8 mouse cellular contexts compared by ENCODE assay signal in genomic region chr7:35333692-35334526, GRCm38 (mm10). TPM values are rescaled to one million over a fixed set of nuclear protein-coding genes. Genes with fewer than 3 reads are reported as not detected.
DNase-seq lines count a peak whose midpoint lies in the region; ATAC-seq and TF ChIP-seq lines count a peak whose summit lies in the region.

TSS of gene Rhpn2 (plus strand) at chr7:35334170.

- H3K9me3 ChIP-seq in MEL (replicated peaks; ENCODE audit: insufficient read depth, low read length), result no peaks in the 10 kb centered on the region
- H3K9me3 ChIP-seq in forebrain, postnatal 0 days (ENCODE audit: low read length), result no peaks in the 10 kb centered on the region
- H3K9me3 ChIP-seq in lung, embryonic 15.5 days, result no peaks in the 10 kb centered on the region

- no peak for TF ChIP-seq RAD21 in MEL (IDR thresholded peaks at IDR 0.05; ENCODE audit: low read depth, low read length)

- H3K27me3 ChIP-seq in MEL (ENCODE audit: control insufficient read depth in 1 of 2, insufficient read depth in 2 of 2, low read length in 2 of 2), result no peaks in the 10 kb centered on the region
- H3K27me3 ChIP-seq in cerebellum, adult 2 months (ENCODE audit: control insufficient read depth, insufficient read depth, low read length), result no peaks in the 10 kb centered on the region
- H3K27me3 ChIP-seq in forebrain, postnatal 0 days (ENCODE audit: insufficient read depth, low read length), result peaks cover 9% of the 10 kb centered on the region
- H3K27me3 ChIP-seq in lung, embryonic 15.5 days, result peaks cover 44% of the 10 kb centered on the region

- under 1% methylated on average over 51 of the region's 52 CpGs for WGBS in cerebellum, adult 2 months
- 2% methylated on average over 51 of the region's 52 CpGs for WGBS in forebrain, postnatal 0 days
- WGBS in lung, embryonic 15.5 days, result under 1% methylated on average over 52 of the region's 52 CpGs

- H3K4me3 ChIP-seq in MEL (ENCODE audit: control insufficient read depth in 1 of 2, insufficient read depth in 1 of 2, low read depth in 2 of 2, low read length in 2 of 2), result peak within 1 kb of the TSS; percentile 61 to 87
- H3K4me3 ChIP-seq in cerebellum, adult 2 months (replicated peaks; ENCODE audit: insufficient read depth, low read depth, low read length), result peak within 1 kb of the TSS; percentile 66
- peak within 1 kb of the TSS; percentile 58 for H3K4me3 ChIP-seq in forebrain, postnatal 0 days (ENCODE audit: low read depth, low read length)
- H3K4me3 ChIP-seq in lung, embryonic 15.5 days, result peak within 1 kb of the TSS; percentile 58

- no peak for TF ChIP-seq EP300 in MEL (IDR thresholded peaks at IDR 0.05; ENCODE audit: low read depth in 1 of 2, low read length in 2 of 2)

- H3K27ac ChIP-seq in MEL (ENCODE audit: control insufficient read depth, low read depth, low read length), result no peak within 1 kb of the TSS
- H3K27ac ChIP-seq in cerebellum, adult 2 months (ENCODE audit: insufficient read depth, low read length), result no peak within 1 kb of the TSS
- no peak within 1 kb of the TSS for H3K27ac ChIP-seq in forebrain, postnatal 0 days (ENCODE audit: low read depth, low read length)
- H3K27ac ChIP-seq in lung, embryonic 15.5 days, result peak within 1 kb of the TSS; percentile 25

- no peak for TF ChIP-seq CTCF in MEL (IDR thresholded peaks at IDR 0.05 in 2 of 3, conservative IDR thresholded peaks at IDR 0.05 in 1 of 3; ENCODE audit: control insufficient read depth in 1 of 3, insufficient read depth in 1 of 3, low read depth in 2 of 3, low read length in 3 of 3, poor library complexity in 1 of 3, severe bottlenecking in 1 of 3)
- TF ChIP-seq CTCF in cerebellum, adult 2 months (IDR thresholded peaks at IDR 0.05; ENCODE audit: borderline replicate concordance, insufficient read depth, low read depth, low read length), result no peak
- TF ChIP-seq CTCF in forebrain, postnatal 0 days (IDR thresholded peaks at IDR 0.05; ENCODE audit: low read depth), result no peak

- peaks cover 3 to 11% of the 10 kb centered on the region in 2 experiments; a peak in 2 of 4 replicates for H3K4me1 ChIP-seq in MEL (ENCODE audit: control insufficient read depth in 1 of 2, insufficient read depth in 2 of 2, low read length in 2 of 2)
- H3K4me1 ChIP-seq in cerebellum, adult 2 months (ENCODE audit: control insufficient read depth, insufficient read depth, low read length), result no peaks in the 10 kb centered on the region
- H3K4me1 ChIP-seq in forebrain, postnatal 0 days (ENCODE audit: insufficient read depth), result peaks cover 6% of the 10 kb centered on the region; the same call in 1 of the 2 replicates
- H3K4me1 ChIP-seq in lung, embryonic 15.5 days, result peaks cover 13% of the 10 kb centered on the region

- peak; percentile 95 for ATAC-seq in forebrain, postnatal 0 days
- ATAC-seq in lung, embryonic 15.5 days (ENCODE audit: borderline replicate concordance, extremely low read depth, low FRiP score, low TSS enrichment), result peak; percentile 99

- H3K36me3 ChIP-seq in MEL (ENCODE audit: control insufficient read depth in 1 of 2, insufficient read depth in 2 of 2, low read length in 2 of 2), result no peaks in the 10 kb centered on the region
- H3K36me3 ChIP-seq in forebrain, postnatal 0 days (ENCODE audit: insufficient read depth), result no peaks in the 10 kb centered on the region
- H3K36me3 ChIP-seq in lung, embryonic 15.5 days, result no peaks in the 10 kb centered on the region

- peak within 1 kb of the TSS; percentile 100 for H3K4me2 ChIP-seq in forebrain, postnatal 0 days (ENCODE audit: low read depth)
- H3K4me2 ChIP-seq in lung, embryonic 15.5 days, result peak within 1 kb of the TSS; percentile 99

- peak; percentile 99 for DNase-seq in MEL (ENCODE audit: low read depth, low spot score)
- DNase-seq in cerebellum, adult 2 months, result peak; percentile 99 to 100
- DNase-seq in forebrain, postnatal 0 days, result peak; percentile 95
- DNase-seq in heart, postnatal 4 days, result peak; percentile 100
- DNase-seq in layer of hippocampus, adult 8-10 months (ENCODE audit: low spot score in 2 of 2), result peak; percentile 98 to 99
- DNase-seq in ovary, adult 18-20 months (ENCODE audit: low spot score), result peak; percentile 100
- DNase-seq in thymus, postnatal 0 days (ENCODE audit: low spot score), result peak; percentile 97

- peak within 1 kb of the TSS; percentile 45 for H3K9ac ChIP-seq in MEL (ENCODE audit: control insufficient read depth, low read depth, low read length, poor library complexity, severe bottlenecking)
- H3K9ac ChIP-seq in forebrain, postnatal 0 days, result peak within 1 kb of the TSS; percentile 45
- peak within 1 kb of the TSS; percentile 50 for H3K9ac ChIP-seq in lung, embryonic 15.5 days

- H3K79me2 ChIP-seq in MEL (ENCODE audit: control insufficient read depth, insufficient read depth, low read length, poor library complexity), result no peaks in the 10 kb centered on the region

- no peak; a peak in 1 of 4 replicates for TF ChIP-seq POLR2A in MEL (IDR thresholded peaks at IDR 0.05; ENCODE audit: control insufficient read depth in 1 of 2, insufficient read depth in 1 of 2, low read depth in 1 of 2, low read length in 2 of 2, poor library complexity in 1 of 2)
- TF ChIP-seq POLR2A in cerebellum, adult 2 months (IDR thresholded peaks at IDR 0.05; ENCODE audit: borderline replicate concordance, insufficient read depth, low read length), result 0 out of 2 replicates have a peak, but pooled peaks have one; percentile 14

TF ChIP-seq in MEL, 35 proteins besides CTCF, POLR2A, EP300 and RAD21:
- TF ChIP-seq MAX (IDR thresholded peaks at IDR 0.05; ENCODE audit: low read length) (peak; percentile 30; the same call in 1 of the 2 replicates), MAZ (IDR thresholded peaks at IDR 0.05; ENCODE audit: low read depth, low read length) (peak; percentile 73), SMC3 (IDR thresholded peaks at IDR 0.05; ENCODE audit: low read depth, low read length) (peak; percentile 12; the same call in 1 of the 2 replicates), ZC3H11A (IDR thresholded peaks at IDR 0.05; ENCODE audit: low read depth, low read length) (no peak), GABPA (IDR thresholded peaks at IDR 0.05; ENCODE audit: low read depth, low read length) (no peak), KAT2A (conservative IDR thresholded peaks at IDR 0.05; ENCODE audit: low read depth, low read length) (no peak), HCFC1 (IDR thresholded peaks at IDR 0.05; ENCODE audit: low read depth, low read length) (peak; percentile 26; the same call in 1 of the 2 replicates), NELFE (IDR thresholded peaks at IDR 0.05; ENCODE audit: low read depth, low read length) (no peak)
TF ChIP-seq in MEL: peak in this region for 4.

RNA-seq across cellular contexts. Expression of gene Rhpn2, which starts in this region (rescaled TPM):
- 0.46 and 0.58 TPM in 2 replicates for total RNA-seq in MEL (2012; rRNA removed)
- polyA plus RNA-seq in MEL (2012; ENCODE audit: insufficient read depth in 1 of 2, insufficient read length in 2 of 2, low read depth in 1 of 2, low replicate concordance in 2 of 2, missing spikeins in 1 of 2), result 1 to 10 TPM in 1 of 2 experiments, not detected in 1; 1.2 TPM
- polyA plus RNA-seq in cerebellum, adult 2 months (2012; rRNA removed), result 9.9 and 10.1 TPM in 2 replicates
- total RNA-seq in forebrain, postnatal 0 days (2014; rRNA removed), result 2.0 and 3.3 TPM in 2 replicates
- 0.99 and 1.6 TPM in 2 replicates for polyA plus RNA-seq in forebrain, postnatal 0 days (2015; fragmentation: Nextera tagmentation; extraction: Ambion mirVana)
- total RNA-seq in heart, postnatal 4 days (2021), result 1 to 10 TPM; 4.1 to 4.4 TPM
- 1 to 10 TPM; 6.2 to 7.6 (median 7.3) TPM for total RNA-seq in layer of hippocampus, adult 8-10 months (2022)
- polyA plus RNA-seq in lung, embryonic 15.5 days (2015; fragmentation: Nextera tagmentation; extraction: Ambion mirVana), result 4.7 and 5.0 TPM in 2 replicates
- 0.89 and 1.2 TPM in 2 replicates for polyA plus RNA-seq in thymus, postnatal 0 days (2015; fragmentation: Nextera tagmentation; extraction: Ambion mirVana)
